Mouse (Mus musculus) CH12F3 (cell line): Measurements from ENCODE around the gene Chst15.

Experiments used
- in situ Hi-C: fragments of 300-500 bp; cut with MboI; formaldehyde crosslinking; loops from 2 replicates; pipeline ENCODE4 v1.14.3; 2020; ENCODE audit warnings: low sequenced_read_pairs

Chst15 gene

DNA sequence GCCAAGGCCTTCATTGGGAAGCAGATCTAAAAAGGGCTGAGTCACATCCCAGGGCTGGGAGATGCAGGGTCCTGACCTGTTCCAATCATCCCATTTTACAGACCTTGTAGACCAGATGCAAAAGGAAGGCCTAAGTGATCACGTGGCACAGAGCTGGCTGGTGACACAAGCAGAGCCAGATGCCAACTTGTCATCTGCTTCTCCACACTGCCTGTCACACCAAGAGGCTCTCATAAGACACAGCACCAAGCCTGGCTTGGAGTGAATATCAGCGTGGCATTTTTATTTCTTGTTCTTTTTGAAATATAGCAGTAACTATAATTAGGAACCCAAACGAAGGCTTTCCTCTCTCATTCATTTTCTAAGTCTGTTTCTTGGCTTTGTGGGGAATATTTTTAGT is 52.3 kb downstream of the Chst15 start:
- in situ Hi-C loops = no loop called here

DNA sequence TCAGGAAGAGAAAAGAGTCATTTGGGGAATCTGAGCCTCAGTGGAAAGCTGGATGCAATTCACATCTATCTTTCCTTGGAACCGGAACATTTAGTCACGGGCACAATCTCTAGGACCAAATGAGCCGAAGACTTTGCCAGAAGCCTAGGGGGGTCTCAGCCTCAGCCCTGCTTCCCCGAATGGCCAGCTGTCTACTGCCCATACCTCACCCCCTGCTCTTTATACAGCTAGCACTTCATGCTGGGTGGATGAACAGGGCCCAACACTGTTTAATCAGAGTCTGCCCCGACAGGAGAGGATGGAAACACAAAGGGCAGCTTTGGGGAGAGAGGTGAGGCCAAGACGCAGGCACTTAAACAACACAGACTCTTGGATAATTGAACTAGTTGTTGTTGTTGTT is 53.8 kb downstream of the Chst15 start:
- in situ Hi-C loops = no loop called here

DNA sequence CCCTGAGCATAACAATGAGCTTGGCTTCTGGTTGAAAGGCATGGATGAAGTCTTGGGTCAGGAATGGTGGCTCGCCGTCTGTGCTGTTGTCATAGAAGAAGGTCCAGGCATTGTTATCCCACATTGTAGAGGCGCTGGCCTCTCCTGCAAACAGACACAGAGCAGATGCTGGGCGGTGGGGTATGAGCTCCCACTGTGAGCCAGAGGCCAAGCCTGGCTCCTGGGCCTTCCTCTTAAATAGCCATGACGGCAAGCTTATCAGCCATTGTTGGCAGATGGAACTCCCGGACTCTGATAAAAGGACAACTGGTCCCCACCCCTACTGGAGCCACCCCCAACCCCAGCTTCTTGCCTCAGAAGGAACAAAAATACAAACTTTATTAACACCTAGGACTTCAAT is 54.3 kb downstream of the Chst15 start:
- in situ Hi-C loops = no loop called here

DNA sequence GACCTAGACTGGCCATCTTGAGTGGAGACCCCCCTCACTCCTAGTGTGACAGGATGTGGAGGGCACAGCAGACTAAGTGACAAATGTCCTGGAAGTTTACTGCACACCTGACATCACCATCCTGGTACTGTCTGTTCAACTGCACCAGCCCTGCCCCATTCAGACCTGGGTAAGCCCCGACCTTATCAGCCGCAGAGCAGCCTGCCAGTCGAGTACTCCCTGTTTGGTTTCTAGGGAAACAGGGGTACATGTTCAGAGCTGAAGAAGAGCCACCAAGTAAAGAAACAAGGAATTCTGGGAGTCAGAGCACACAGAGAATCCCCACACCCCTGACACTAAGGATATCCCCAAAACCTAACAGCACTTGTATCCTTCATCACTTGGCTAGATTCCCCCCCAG is 55.1 kb downstream of the Chst15 start:
- in situ Hi-C loops = no loop called here

DNA sequence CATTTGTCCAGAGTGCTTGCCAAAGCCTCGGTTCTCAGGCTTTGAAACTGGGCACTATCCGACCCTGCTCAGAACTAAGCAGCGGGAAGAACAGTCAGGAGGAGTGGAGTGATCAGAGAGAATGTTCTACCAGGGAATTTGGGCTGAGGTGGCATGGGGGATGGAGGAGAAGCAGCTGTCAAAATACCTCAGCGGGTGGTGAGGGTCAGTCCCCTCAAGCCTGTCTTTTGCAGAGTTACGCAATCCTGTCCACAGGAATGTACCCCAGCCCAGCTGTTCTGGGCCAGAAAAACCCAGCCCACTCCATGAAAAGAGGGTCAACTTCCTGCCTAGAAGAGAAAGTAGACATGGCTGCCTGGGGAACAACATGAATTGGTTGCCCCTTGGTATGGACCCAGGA is 56.4 kb downstream of the Chst15 start:
- in situ Hi-C loops = no loop called here

DNA sequence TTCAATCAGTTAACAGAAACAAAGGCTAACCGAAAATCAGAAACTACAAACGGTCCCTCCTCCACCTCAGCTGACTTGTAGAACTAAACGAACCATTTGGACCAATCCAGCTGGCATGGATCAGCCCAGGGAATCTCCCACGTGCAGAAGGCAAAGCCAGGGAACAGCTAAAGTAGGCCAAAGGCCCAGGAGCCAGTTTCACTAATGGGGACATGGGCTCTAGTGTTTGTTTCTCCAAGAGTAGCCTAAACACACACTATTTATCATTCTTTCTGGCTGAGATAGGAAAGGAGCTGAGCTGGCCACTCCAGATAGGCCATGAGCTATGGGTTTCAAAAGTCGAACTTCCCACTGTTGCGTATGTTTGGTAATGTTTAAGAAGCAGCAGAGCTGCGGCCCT is 58.2 kb downstream of the Chst15 start:
- in situ Hi-C loops = no loop called here

DNA sequence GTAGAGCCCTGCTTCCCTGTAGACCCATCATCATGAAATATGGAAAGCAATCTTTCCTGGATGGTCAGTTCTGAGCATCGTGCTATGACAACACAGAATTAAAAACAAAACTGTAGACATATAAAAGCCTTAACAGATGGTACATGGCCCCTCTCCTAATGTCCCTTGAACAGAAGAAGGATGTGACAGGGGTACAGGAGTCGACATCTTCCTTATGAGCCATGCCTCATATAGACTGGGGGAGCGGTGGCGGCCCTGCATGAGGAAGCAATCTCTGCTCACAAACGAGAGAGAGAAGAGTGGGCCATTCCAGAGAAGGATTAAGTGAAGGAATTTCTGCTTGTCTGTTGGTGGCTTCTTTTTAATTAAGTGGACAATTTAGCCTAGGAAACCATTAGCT is 58.8 kb downstream of the Chst15 start:
- in situ Hi-C loops = no loop called here

DNA sequence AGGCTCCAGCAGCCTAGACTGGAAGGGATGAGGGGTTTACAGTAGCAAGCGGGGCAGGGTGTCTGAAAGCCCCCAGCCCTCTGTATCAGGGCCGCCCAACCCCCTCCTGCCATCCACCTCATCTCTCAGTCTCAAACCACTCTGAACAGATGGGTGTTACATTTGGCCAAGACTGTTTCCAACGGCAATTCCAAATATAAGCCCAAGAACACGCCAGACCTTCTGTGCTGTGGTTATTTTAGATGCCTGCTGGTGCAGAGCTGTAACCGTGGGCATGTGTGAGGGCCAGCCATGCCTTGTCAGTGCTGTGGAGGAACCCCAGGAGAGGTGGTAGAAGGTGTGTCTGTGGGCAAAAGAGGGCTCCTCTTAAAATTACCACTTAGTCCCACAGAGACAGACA is 63.5 kb downstream of the Chst15 start:
- in situ Hi-C loops = no loop called here

DNA sequence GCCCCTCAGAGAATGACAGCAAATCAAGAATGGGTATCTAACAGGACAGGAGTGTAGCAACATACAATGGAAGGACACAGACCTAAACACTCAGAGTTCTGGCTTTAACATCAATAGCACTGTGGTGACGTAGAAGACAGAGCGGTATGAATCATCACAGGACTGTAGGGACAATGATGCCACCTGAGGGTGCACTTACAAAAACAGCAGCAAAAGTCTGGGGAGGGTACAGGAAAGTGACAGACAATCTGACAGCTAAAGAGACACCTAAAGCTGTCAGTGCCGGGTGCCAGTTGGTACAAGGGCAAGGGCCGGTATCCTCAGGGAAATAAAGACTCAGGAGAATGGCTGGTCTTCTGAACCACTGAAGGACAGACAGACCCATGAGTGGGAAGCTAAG is 64.0 kb downstream of the Chst15 start:
- in situ Hi-C loops = no loop called here

DNA sequence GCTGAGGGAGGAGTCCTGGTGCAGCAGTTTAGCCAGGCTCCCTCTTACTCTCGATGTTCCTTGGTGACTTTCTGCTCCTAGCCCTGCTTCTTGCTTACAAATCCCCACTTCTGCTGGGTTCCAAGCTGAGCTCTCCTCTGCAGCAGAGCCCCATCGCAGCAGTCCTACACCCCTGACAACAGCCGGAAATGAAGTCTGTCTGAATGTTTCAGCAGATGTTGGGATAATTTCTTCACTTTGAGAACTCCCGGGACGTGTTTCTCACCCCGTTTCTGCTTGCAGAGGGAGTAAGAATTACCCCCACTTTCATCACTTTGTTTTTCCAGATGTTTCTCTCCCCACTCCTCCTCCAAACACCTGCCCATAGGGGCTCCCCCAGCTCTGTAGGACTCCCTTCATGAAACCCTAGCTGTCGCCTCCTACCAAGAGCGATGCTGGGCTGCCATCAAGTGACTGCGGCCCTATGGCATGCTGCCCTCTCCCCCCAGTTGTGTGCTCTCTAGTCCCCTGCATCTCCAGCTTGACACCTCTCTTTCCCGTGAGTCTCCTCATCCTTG is 67.4 kb downstream of the Chst15 start:
- in situ Hi-C loops = no loop called here

DNA sequence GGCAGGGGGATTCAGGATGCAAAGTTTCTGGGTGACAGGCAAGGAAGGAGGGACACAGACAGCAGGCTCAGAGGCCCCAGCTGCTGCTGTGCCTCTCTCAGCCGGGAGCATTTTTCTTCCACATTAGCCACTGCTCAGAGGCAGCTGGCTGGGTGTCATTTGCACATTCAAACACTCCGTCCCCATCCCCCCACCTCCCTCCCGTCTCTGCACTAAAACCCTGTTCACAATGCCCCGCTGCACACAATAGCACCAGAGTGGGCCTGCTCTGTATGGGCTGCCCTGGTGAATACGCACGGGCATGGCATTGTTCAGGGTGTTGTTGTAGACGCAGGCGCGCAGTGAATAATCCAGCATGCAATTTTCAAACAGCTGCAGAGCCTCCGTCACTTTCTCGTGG is 69.5 kb downstream of the Chst15 start:
- in situ Hi-C loops = no loop called here

DNA sequence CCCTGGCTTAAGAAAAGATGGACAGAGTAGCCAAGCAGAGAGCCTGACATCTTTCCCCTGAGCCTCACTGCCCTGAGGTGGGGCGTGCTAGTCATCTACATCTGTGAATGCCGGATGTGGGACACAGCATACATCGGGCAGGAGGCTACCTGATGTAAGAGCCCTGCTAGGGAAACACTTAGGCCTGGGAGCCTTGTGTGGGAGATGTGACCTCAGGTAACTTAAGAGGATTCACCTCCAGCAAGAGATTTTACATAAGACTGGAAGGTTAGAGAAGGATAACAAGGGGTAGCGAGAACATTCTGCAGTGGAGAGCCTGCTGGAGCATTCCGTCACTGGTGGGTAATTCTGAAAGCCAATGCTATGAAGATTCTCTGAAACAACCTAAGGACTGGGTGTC is 69.9 kb downstream of the Chst15 start:
- in situ Hi-C loops = no loop called here

DNA sequence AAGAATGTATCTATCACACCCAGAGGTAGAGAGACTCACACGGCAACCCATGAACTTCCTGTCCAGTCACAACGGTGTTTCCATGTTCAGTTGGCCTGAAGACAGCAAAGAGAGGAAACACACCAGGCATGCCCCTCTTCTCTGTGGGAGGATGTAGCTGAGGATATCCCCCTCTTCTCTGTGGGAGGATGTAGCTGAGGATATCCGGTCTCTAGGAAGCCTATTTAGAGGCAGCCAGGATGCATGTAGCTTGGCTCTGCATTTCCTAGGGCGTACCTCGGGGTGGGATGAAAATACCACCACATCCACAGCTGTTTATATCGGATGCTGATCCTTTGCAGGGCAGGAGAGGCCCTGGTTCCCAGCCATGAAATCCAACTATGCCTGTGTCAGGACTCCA is 71.3 kb downstream of the Chst15 start:
- in situ Hi-C loops = no loop called here

DNA sequence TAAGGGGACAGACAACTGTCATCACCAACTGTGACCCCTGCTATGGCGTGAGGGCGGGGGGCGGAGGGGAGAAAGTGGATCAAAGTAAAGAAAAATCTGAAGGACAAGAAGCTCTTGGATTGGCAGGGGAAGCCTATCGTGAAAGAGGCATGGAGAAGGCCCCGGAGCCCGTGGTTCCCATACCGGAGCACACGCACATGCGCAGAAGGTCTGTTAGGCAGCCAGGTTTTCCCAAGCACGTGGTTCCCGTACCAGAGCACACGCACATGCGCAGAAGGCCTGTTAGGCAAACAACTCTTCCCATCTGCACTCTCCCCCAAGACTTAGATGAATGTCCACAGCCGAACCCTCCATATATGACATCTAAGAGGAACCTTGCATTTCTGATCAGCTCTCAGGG is 72.4 kb downstream of the Chst15 start:
- in situ Hi-C loops = no loop called here

DNA sequence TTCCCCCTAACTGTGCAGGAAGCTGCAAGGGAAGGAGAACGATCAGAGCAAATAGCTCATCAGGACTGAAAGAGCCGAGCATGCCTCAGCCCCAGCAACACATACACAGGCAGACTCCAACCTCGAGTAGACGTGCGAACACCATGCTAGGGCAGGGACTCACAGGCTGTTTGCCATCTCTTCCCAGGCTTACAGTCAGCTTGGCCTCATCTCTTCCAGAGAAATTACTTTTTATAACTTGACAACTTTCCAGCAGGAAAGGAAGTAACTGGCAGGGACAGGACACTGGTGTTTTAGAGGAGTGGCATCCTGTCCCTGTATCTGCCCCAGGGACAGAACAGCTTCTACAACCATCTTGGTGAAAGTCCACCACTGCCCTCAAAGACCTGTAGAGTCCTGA is 73.8 kb downstream of the Chst15 start:
- in situ Hi-C loops = no loop called here

DNA sequence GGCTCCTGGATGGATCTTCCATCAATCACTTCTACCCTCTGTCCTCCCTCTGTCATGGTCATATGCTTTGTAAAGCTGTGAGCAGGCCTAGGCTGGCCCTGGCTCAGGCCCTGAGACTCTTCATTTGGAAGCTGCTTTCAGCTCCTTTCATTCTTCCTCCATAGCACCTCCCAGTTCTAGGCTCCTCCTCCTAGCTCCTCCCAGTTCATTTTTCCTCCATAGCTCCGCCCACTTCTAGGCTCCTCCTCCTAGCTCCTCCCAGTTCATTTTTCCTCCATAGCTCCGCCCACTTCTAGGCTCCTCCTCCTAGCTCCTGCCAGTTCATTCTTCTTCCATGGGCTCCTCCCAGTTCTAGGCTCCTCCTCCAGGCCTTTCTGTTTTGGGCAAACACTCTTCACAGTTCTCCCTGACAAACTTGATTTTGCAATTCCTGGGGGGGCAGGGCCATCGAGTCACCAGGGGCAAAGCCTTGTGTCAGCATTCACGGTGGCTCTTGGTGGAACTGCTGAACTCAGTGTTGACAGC is 74.3 kb downstream of the Chst15 start:
- in situ Hi-C loops = no loop called here

DNA sequence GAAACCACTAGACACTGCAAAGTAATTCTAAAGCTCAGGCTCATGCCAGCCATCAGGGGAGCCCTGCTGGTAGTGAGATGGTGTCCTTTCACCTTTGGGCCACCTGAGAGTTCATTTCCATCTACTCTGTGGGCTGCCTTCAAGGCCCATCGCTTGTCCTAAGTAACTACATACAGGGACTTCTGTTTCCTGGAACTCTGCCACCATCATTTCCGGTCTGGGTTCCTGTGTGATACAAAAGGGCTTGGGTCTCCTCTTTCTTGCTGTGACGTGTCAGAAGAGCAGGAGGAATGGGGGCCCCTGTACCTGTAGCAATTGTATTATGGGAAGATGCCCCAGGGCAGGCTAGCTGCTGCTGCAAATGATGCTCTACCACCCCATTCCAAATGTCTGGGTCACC is 78.1 kb downstream of the Chst15 start:
- in situ Hi-C loops = no loop called here

DNA sequence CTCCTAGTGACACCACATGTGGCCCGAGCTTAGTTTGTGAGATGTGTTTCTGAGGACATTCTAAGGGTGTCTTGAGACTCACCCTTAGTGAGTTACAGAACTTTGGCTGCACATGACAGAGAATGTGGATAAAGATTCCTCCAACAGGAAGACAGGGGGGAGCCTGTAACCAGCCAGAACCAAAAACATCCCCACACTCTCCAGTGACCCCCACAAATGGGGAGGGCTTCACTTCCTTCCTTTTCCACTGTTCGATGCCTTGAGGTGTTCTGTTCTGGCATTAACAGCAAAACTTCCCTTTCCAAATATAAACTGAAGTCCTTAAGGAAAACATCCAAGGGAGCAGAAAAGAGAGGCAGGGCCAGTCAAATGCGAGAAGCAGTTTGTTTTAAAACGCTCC is 79.8 kb downstream of the Chst15 start:
- in situ Hi-C loops = no loop called here

DNA sequence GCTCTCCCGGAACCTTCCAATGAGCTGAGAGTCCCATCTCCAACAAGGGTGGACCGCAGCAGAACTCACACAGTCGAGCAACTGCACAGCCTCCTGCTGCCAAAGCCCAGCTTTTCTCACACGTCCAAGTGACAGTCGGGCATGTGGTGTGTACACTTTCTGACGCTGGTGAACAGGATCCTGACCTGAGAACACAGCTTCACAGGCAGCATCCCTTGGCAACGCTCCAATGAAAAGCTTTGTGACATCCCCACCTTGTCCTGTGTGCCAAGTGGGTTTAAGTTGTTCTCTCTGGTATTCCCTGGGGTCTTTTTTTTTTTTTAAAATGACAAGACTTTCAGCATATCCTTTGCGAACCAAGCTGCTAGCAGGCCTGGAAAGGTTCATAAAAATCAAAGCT is 80.2 kb downstream of the Chst15 start:
- in situ Hi-C loops = no loop called here

DNA sequence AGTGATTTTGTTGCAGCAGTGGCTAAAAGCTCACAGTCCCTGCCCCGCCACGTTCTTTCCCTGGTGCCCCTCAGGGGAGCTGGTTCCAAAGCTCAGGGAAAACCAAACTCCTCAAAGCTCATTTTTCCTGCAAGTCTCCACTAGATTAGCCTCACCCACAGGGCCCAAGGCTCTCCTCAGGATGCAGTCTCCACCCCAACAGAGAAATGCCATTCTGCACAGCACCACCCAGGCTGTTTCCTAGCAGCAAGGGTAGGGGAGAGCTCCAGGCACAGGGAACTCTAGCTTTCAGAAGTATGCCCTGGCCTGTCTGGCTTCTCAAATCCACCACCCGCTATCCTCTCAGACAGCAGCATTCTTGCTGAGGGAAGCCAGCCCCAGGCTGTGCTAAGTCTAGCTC is 82.8 kb downstream of the Chst15 start:
- in situ Hi-C loops = no loop called here

DNA sequence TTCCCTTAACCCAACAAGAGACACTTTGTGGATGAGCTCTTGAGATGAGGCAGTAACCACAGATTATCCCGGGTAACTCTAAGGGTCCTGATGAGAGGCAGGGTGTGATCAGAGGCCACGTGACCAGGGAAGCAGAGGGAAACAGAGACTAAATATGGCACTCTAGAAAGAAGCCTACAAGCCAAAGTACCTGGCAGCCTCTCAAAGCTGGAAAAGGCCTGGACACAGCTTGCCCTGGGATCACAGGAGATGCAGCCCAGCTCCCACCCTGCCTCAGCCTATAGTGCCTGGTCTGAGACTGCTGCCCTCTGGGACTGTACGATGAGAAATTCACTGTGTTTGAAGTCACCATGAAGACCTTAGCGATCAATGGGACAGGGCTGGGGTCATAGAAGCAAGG is 83.3 kb downstream of the Chst15 start:
- in situ Hi-C loops = no loop called here

DNA sequence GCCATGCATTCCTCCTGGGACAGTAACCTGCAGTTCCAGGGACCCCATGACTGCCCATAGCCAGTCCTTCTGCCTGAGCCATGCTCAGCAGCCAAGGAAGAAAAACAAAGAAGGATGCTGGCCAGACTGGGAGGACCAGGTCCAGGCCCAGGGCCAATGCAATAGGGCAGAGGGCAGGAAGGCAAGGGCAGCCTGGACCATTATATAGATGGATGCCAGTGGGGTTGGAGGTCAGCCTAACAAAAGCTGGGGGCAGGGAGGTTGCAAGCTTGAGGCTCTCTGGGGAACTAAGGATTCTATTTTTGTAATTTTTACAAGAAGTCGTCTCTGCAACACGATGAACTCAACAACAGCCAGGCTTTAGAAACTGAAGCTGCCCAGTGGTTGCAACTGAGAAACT is 84.1 kb downstream of the Chst15 start:
- in situ Hi-C loops = no loop called here

DNA sequence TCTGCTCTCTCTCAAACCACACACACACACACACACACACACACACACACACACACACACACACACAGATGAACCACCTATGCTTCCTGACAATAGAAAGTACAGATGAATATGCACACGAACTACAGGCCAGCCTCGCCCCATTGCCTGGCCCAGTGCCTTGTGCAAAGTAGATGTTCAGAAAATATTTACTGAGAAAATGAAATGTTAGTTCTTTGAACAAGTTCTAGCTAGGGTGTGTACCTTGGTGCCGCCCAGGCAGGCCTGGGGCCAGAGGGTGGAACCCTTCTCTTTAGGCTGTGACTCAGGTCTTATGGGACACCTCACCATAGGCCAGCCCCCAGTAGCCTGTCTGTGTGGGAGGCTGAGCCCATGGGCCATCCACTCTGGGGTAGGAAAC is 85.6 kb downstream of the Chst15 start:
- in situ Hi-C loops = no loop called here

DNA sequence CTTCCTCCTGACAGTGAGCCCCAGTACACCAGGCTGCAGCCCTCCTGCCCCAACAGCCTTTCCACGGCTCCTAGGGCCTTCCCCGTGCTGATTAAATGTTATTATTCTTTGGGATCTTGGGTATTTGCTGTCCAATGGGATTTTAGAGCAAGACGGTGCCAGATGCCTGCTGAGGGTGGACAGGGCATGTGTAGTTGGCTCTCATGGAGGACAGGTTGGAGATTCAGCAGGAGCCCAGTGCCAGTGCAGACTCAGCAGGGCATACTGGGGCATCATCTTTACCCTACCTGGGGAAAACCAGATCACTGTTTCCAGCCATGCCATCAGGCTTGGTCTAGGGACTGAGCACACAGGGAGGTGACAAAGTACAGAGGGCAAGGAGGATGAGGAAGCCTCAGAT is 86.1 kb downstream of the Chst15 start:
- in situ Hi-C loops = no loop called here
